Mouse (Mus musculus) MN1 (cell line): Measurements from ENCODE around the gene Gm8677.
"Not testable (repeated sequence)": the region's sequence is repeated elsewhere in the genome, so short reads cannot be mapped to it uniquely, and the experiment has no call there.

Source experiments
- DNase-seq: peaks from one replicate; pipeline ENCODE4 v3.0.0-alpha.2; 2016; ENCODE audit warnings: low spot score

Gene Gm8677

GRCm38 (mm10) chr7:22534787-22535186 is at the start of gene Gm8677:
Gene Gm8677, minus strand, starts transcription at chr7:22534887.
- DNase-seq: not testable (repeated sequence)

- DNase-seq: not testable (repeated sequence)
These were observed 30.6 kb upstream of the Gm8677 start, which contains the start of gene Gm4201 for GRCm38 (mm10) chr7:22565243-22565642. Gene Gm4201, minus strand, starts transcription at chr7:22565343.

- not testable (repeated sequence) for DNase-seq
These were observed 12.0 kb downstream of the Gm8677 start, which contains the start of gene Vmn1r152 for GRCm38 (mm10) chr7:22522667-22523066. Gene Vmn1r152, plus strand, starts transcription at chr7:22522967.

GRCm38 (mm10) chr7:22499578-22499977 is 35.1 kb downstream of the Gm8677 start, which contains the start of gene Vmn1r151:
Gene Vmn1r151, minus strand, starts transcription at chr7:22499678.
- not testable (repeated sequence) for DNase-seq
